Comparison of ENCODE assay signal across 23 mouse cellular contexts in the genomic region with DNA sequence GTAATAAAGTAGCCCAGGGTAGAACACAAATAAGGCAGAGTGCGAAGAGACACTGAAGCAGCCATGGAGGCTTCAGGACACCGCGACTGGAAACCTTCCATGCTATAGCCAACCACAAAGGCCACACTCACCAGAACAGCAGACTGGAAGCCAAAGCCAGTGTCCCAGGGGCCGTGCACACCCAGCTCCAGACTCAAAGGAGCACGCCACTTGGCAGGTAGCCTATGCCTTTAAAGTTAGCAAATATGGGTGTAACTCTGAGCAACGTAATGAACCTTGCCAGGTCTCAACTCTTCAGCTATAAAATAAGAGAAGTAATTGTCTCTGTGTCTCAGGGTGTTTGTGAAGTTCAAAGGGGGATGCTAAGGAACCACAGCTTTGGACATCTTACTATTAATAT. TPM values are rescaled to one million over a fixed set of nuclear protein-coding genes. Genes with fewer than 3 reads are reported as not detected.
DNase-seq lines count a peak whose midpoint lies in the region; ATAC-seq and TF ChIP-seq lines count a peak whose summit lies in the region.
"Had no signal": no experiment of that assay in that cellular context is flagged by ENCODE, and none has a peak within 500 bp of the region (broad histone marks: within the 10 kb centered on the region; RNA-seq: fewer than 3 reads in every experiment).

No protein-coding gene starts in this region.

- no peak for TF ChIP-seq CTCF in lung, embryonic 14.5 days (IDR thresholded peaks at IDR 0.05; ENCODE audit: low read depth)
- no peak for TF ChIP-seq CTCF in stomach, postnatal 0 days (IDR thresholded peaks at IDR 0.05; ENCODE audit: low read depth)

- H3K9me3 ChIP-seq in lung, embryonic 14.5 days (ENCODE audit: low read depth, low read length): no peaks in the 10 kb centered on the region
- H3K9me3 ChIP-seq in stomach, postnatal 0 days (ENCODE audit: control insufficient read depth, low read length): no peaks in the 10 kb centered on the region
- no peaks in the 10 kb centered on the region for H3K9me3 ChIP-seq in midbrain, embryonic 10.5 days (replicated peaks)
- H3K9me3 ChIP-seq: forebrain, embryonic 10.5 days; forebrain, embryonic 13.5 days; G1E; heart, embryonic 13.5 days; hindbrain, embryonic 12.5 days; hindbrain, embryonic 15.5 days had no signal

- no peak overlapping the region for H3K4me2 ChIP-seq in lung, embryonic 14.5 days
- H3K4me2 ChIP-seq in stomach, postnatal 0 days (replicated peaks; ENCODE audit: low read depth): no peak overlapping the region
- H3K4me2 ChIP-seq: forebrain, embryonic 13.5 days; heart, embryonic 13.5 days; hindbrain, embryonic 12.5 days; hindbrain, embryonic 15.5 days had no signal

- H3K27me3 ChIP-seq in lung, embryonic 14.5 days (ENCODE audit: insufficient read depth, low read length): no peaks in the 10 kb centered on the region
- no peaks in the 10 kb centered on the region for H3K27me3 ChIP-seq in stomach, postnatal 0 days (ENCODE audit: control insufficient read depth, insufficient read depth, low read length)
- H3K27me3 ChIP-seq in midbrain, embryonic 10.5 days (ENCODE audit: low read depth, poor library complexity, severe bottlenecking): no peaks in the 10 kb centered on the region
- H3K27me3 ChIP-seq: CH12.LX; forebrain, embryonic 13.5 days; heart, embryonic 13.5 days; hindbrain, embryonic 12.5 days; hindbrain, embryonic 15.5 days; Patski had no signal

- H3K4me1 ChIP-seq in lung, embryonic 14.5 days (ENCODE audit: insufficient read depth): no peaks in the 10 kb centered on the region; the same call in 1 of the 2 replicates
- H3K4me1 ChIP-seq in stomach, postnatal 0 days (replicated peaks; ENCODE audit: control insufficient read depth, insufficient read depth): no peaks in the 10 kb centered on the region
- peaks cover 4% of the 10 kb centered on the region for H3K4me1 ChIP-seq in midbrain, embryonic 10.5 days
- H3K4me1 ChIP-seq: forebrain, embryonic 10.5 days; hindbrain, embryonic 12.5 days had no signal

- no peak overlapping the region for H3K9ac ChIP-seq in lung, embryonic 14.5 days
- no peak overlapping the region for H3K9ac ChIP-seq in stomach, postnatal 0 days (ENCODE audit: low read length)
- H3K9ac ChIP-seq: forebrain, embryonic 13.5 days; heart, embryonic 13.5 days; hindbrain, embryonic 12.5 days; hindbrain, embryonic 15.5 days had no signal

- H3K27ac ChIP-seq in lung, embryonic 14.5 days (ENCODE audit: low read depth): no peak overlapping the region
- no peak overlapping the region for H3K27ac ChIP-seq in stomach, postnatal 0 days (replicated peaks)
- H3K27ac ChIP-seq in midbrain, embryonic 10.5 days (replicated peaks): no peak overlapping the region
- H3K27ac ChIP-seq: forebrain, embryonic 10.5 days; forebrain, embryonic 13.5 days; hindbrain, embryonic 12.5 days; hindbrain, embryonic 15.5 days had no signal

- no peak for ATAC-seq in lung, embryonic 14.5 days (ENCODE audit: insufficient read depth)
- peak; percentile 74 for ATAC-seq in stomach, postnatal 0 days (ENCODE audit: low FRiP score, low TSS enrichment)
- ATAC-seq: forebrain, embryonic 13.5 days; forebrain, embryonic 16.5 days; Patski had no signal

- no peak overlapping the region for H3K4me3 ChIP-seq in lung, embryonic 14.5 days (ENCODE audit: low read depth, low read length)
- H3K4me3 ChIP-seq in stomach, postnatal 0 days (ENCODE audit: low read depth, low read length): no peak overlapping the region
- H3K4me3 ChIP-seq in midbrain, embryonic 10.5 days: no peak overlapping the region
- H3K4me3 ChIP-seq: forebrain, embryonic 10.5 days; forebrain, embryonic 13.5 days; heart, embryonic 13.5 days; hindbrain, embryonic 12.5 days; hindbrain, embryonic 15.5 days had no signal

- no peaks in the 10 kb centered on the region for H3K36me3 ChIP-seq in lung, embryonic 14.5 days (ENCODE audit: insufficient read depth)
- H3K36me3 ChIP-seq in stomach, postnatal 0 days (ENCODE audit: control insufficient read depth, insufficient read depth, low read length): no peaks in the 10 kb centered on the region
- H3K36me3 ChIP-seq in midbrain, embryonic 10.5 days: no peaks in the 10 kb centered on the region
- H3K36me3 ChIP-seq: forebrain, embryonic 10.5 days; G1E; heart, embryonic 13.5 days; hindbrain, embryonic 12.5 days; hindbrain, embryonic 15.5 days had no signal

- DNase-seq in adrenal gland, postnatal 10 days: peak; percentile 54
- DNase-seq in adrenal gland, adult 8-10 months: no peak
- DNase-seq in lung, embryonic 14.5 days: peak; percentile 29
- DNase-seq in lung, postnatal 25 days (ENCODE audit: low spot score): no peak
- DNase-seq in 3134 (ENCODE audit: extremely low read depth, insufficient read length, low spot score): peak; percentile 35
- peak; percentile 73 for DNase-seq in stomach, postnatal 0 days (ENCODE audit: low spot score)
- DNase-seq in midbrain, embryonic 10.5 days (ENCODE audit: low spot score): no peak
- DNase-seq: adrenal gland, postnatal 25 days; B cell, adult 2 months; cerebellum, adult 18-20 months; cerebellum, adult 9-10 months; cerebellum, postnatal 14 days; gastrocnemius, postnatal 10 days; gastrocnemius, postnatal 36 days had no signal

- no peak for TF ChIP-seq EP300 in stomach, postnatal 0 days (optimal IDR thresholded peaks at IDR 0.05)

- WGBS in lung, embryonic 14.5 days: 75% methylated on average over 6 of the region's 6 CpGs
- WGBS in stomach, postnatal 0 days: 60% methylated on average over 6 of the region's 6 CpGs
- WGBS in midbrain, embryonic 10.5 days: 91% methylated on average over 6 of the region's 6 CpGs

RNA-seq across cellular contexts. Expression of a gene that starts 2.9 kb away (rescaled TPM):
- total RNA-seq in adrenal gland, postnatal 10 days (2021): 10 to 100 TPM in 1 of 2 experiments, 1 to 10 TPM in 1; 7.5 to 10.9 TPM
- 1 to 10 TPM; 4.1 to 7.3 (median 5.4) TPM for total RNA-seq in adrenal gland, adult 8-10 months (2022)
- polyA plus RNA-seq in lung, embryonic 14.5 days (2014; fragmentation: Nextera tagmentation; extraction: Ambion mirVana): 5.1 and 5.6 TPM in 2 replicates
- polyA plus RNA-seq in stomach, postnatal 0 days (2015; fragmentation: Nextera tagmentation; extraction: Ambion mirVana): 1.6 and 1.8 TPM in 2 replicates
- polyA plus RNA-seq in midbrain, embryonic 10.5 days (2016; fragmentation: Nextera tagmentation; extraction: Ambion mirVana): 3.5 and 6.6 TPM in 2 replicates
- polyA plus RNA-seq: G1E had no signal

Comparison
In these comparisons a context has a peak if more than half of its experiments do, and no peak if none do; other contexts are left out.
1. DNase-seq: peak in adrenal gland, postnatal 10 days (single experiment), lung, embryonic 14.5 days (single experiment), 3134 (single experiment) and stomach, postnatal 0 days (single experiment); none in adrenal gland, adult 8-10 months (single experiment), lung, postnatal 25 days (single experiment) and midbrain, embryonic 10.5 days (single experiment).